Mouse (Mus musculus) heart, adult 8-10 months (tissue): ENCODE measurements at regions not wholly inside any gene's neighbourhood (a gene's known extent, or its start where the extent isn't known, plus 50 kb on each side); places are given as distances from the start of the nearest gene placed in this dataset.
"Not testable (repeated sequence)": the region's sequence is repeated elsewhere in the genome, so short reads cannot be mapped to it uniquely, and the experiment has no call there.

ENCODE experiments used
- DNase-seq: peaks from one replicate; pipeline ENCODE4 v3.0.0; 2022; ENCODE audit warnings: low spot score

GRCm38 (mm10) chrX:15322207-15322839 lies 1111.4 kb downstream of the H2al1n start:
- peak; percentile 0 for DNase-seq

GRCm38 (mm10) chrX:15322958-15323357 lies 1112.0 kb downstream of the H2al1n start:
- DNase-seq: no peak

GRCm38 (mm10) chrX:15365135-15365534 lies 1154.2 kb downstream of the H2al1n start:
- DNase-seq: not testable (repeated sequence)
